11 mouse cellular contexts compared by ENCODE assay signal in genomic region chr9:32320167-32320566, GRCm38 (mm10). TPM values are rescaled to one million over a fixed set of nuclear protein-coding genes. Genes with fewer than 3 reads are reported as not detected.
DNase-seq lines count a peak whose midpoint lies in the region; ATAC-seq lines count a peak whose summit lies in the region.
"Had no signal": no experiment of that assay in that cellular context is flagged by ENCODE, and none has a peak within 500 bp of the region (broad histone marks: within the 10 kb centered on the region; RNA-seq: fewer than 3 reads in every experiment).

No protein-coding gene starts in this region.

- ATAC-seq in liver, embryonic 16.5 days (ENCODE audit: low read depth), result peak; percentile 13; the same call in 1 of the 2 replicates
- no peak for ATAC-seq in midbrain, embryonic 11.5 days (ENCODE audit: low FRiP score)
- ATAC-seq: forebrain, embryonic 16.5 days had no signal

- H3K4me2 ChIP-seq in liver, embryonic 16.5 days (ENCODE audit: low read depth, low read length), result no peak overlapping the region
- no peak overlapping the region for H3K4me2 ChIP-seq in midbrain, embryonic 11.5 days

- no peaks in the 10 kb centered on the region for H3K4me1 ChIP-seq in liver, embryonic 16.5 days (ENCODE audit: control insufficient read depth, low read depth, low read length)
- H3K4me1 ChIP-seq in midbrain, embryonic 11.5 days (ENCODE audit: control insufficient read depth, insufficient read depth, low read length), result no peaks in the 10 kb centered on the region

- no peak overlapping the region for H3K9ac ChIP-seq in liver, embryonic 16.5 days (ENCODE audit: low read depth, low read length)
- no peak overlapping the region for H3K9ac ChIP-seq in midbrain, embryonic 11.5 days (ENCODE audit: low read length)

- intact Hi-C loops in heart, postnatal 25 days (cut with DNase I), result no loop called here

- peak; percentile 36 to 43 for DNase-seq in cerebellum, adult 18-20 months
- no peak for DNase-seq in cerebellum, adult 11 months
- DNase-seq in cerebellum, adult 9-11 months, result peak; percentile 59
- peak; percentile 26 for DNase-seq in heart, postnatal 25 days (ENCODE audit: low spot score)
- DNase-seq in Muller cell, postnatal 12 days (ENCODE audit: inconsistent ontology term), result no peak
- DNase-seq in midbrain, embryonic 11.5 days (ENCODE audit: low spot score, missing footprints), result no peak
- no peak for DNase-seq in thymus, postnatal 36 days

- WGBS in liver, embryonic 16.5 days (ENCODE audit: insufficient replicate concordance), result 54% methylated on average over 3 of the region's 3 CpGs
- WGBS in midbrain, embryonic 11.5 days, result 53% methylated on average over 3 of the region's 3 CpGs

- H3K27ac ChIP-seq in liver, embryonic 16.5 days (ENCODE audit: low read length), result no peak overlapping the region
- no peak overlapping the region for H3K27ac ChIP-seq in midbrain, embryonic 11.5 days (ENCODE audit: low read depth, low read length)

- H3K27me3 ChIP-seq in liver, embryonic 16.5 days (ENCODE audit: control insufficient read depth, insufficient read depth, low read depth, low read length), result no peaks in the 10 kb centered on the region
- no peaks in the 10 kb centered on the region for H3K27me3 ChIP-seq in midbrain, embryonic 11.5 days (ENCODE audit: control insufficient read depth, insufficient read depth, low read length)

- H3K9me3 ChIP-seq in liver, embryonic 16.5 days (replicated peaks; ENCODE audit: control insufficient read depth, low read length), result no peaks in the 10 kb centered on the region
- H3K9me3 ChIP-seq in midbrain, embryonic 11.5 days (ENCODE audit: control insufficient read depth, low read length), result no peaks in the 10 kb centered on the region

- H3K36me3 ChIP-seq in liver, embryonic 16.5 days (ENCODE audit: control insufficient read depth, insufficient read depth), result no peaks in the 10 kb centered on the region
- H3K36me3 ChIP-seq in midbrain, embryonic 11.5 days (ENCODE audit: control insufficient read depth, insufficient read depth, low read length), result no peaks in the 10 kb centered on the region

- H3K4me3 ChIP-seq in liver, embryonic 16.5 days (ENCODE audit: low read depth, low read length), result no peak overlapping the region
- no peak overlapping the region for H3K4me3 ChIP-seq in midbrain, embryonic 11.5 days (ENCODE audit: low read depth, low read length)

RNA-seq across cellular contexts. Expression of gene Kcnj5, which starts 24.0 kb away (rescaled TPM):
- 10 to 100 TPM; 50.8 to 56.0 TPM for total RNA-seq in heart, postnatal 25 days (2021)
- polyA plus RNA-seq in liver, embryonic 16.5 days (2015; fragmentation: Nextera tagmentation; extraction: Ambion mirVana), result 1.6 and 1.7 TPM in 2 replicates
- 0.17 and 0.33 TPM in 2 replicates for polyA plus RNA-seq in midbrain, embryonic 11.5 days (2014; fragmentation: Nextera tagmentation; extraction: Ambion mirVana)
- polyA plus RNA-seq: C2C12 had no signal

RNA-seq across cellular contexts. Expression of gene Kcnj1, which starts 52.1 kb away (rescaled TPM):
- total RNA-seq in heart, postnatal 25 days (2021), result not detected
- polyA plus RNA-seq in liver, embryonic 16.5 days (2015; fragmentation: Nextera tagmentation; extraction: Ambion mirVana), result not detected in 2 replicates
- polyA plus RNA-seq in midbrain, embryonic 11.5 days (2014; fragmentation: Nextera tagmentation; extraction: Ambion mirVana), result not detected in 2 replicates
- polyA plus RNA-seq: C2C12; forebrain, embryonic 16.5 days; limb, embryonic 14.5 days had no signal

Comparison
In these comparisons a context has a peak if more than half of its experiments do, and no peak if none do; other contexts are left out.
1. DNase-seq: peak in cerebellum, adult 18-20 months (2 of 2), cerebellum, adult 9-11 months (single experiment) and heart, postnatal 25 days (single experiment); none in cerebellum, adult 11 months (single experiment), Muller cell, postnatal 12 days (single experiment), midbrain, embryonic 11.5 days (single experiment) and thymus, postnatal 36 days (0 of 2).